Mouse (Mus musculus) monocyte, adult 5-6 weeks (primary cell): ENCODE measurements around the gene Rnf145. TPM values are rescaled to one million over a fixed set of nuclear protein-coding genes. Genes with fewer than 3 reads are reported as not detected.

Experiments used
- ATAC-seq: fragments of 153-309, 156-312 bp; replicated peaks from 2 replicates; pipeline ENCODE4 v1.8.0; 2017; ENCODE audit warnings: mild to moderate bottlenecking; ENCODE audit not compliant: low TSS enrichment, insufficient number of reproducible peaks, severe bottlenecking, poor library complexity, low FRiP score
- total RNA-seq: library from RNA; stranded (forward); fragments of 200-1000, 200-491, 200-594 nt; gene quantifications from 3 replicates; pipeline ENCODE4 v1.2.3, GENCODE M21; 2017

The Rnf145 gene
- total RNA-seq, 1 experiment from 2014 or later = 62.8 TPM

GRCm38 (mm10) chr11:44529716-44530115 lies 11.0 kb downstream of the Rnf145 start:
- no peak for ATAC-seq

- no peak for ATAC-seq
These were observed 11.6 kb downstream of the Rnf145 start for GRCm38 (mm10) chr11:44530382-44530781.

- ATAC-seq = no peak
These were observed 12.1 kb downstream of the Rnf145 start for GRCm38 (mm10) chr11:44530867-44531266.

GRCm38 (mm10) chr11:44531617-44532016 lies 12.9 kb downstream of the Rnf145 start:
- ATAC-seq = no peak

GRCm38 (mm10) chr11:44532846-44533781 lies 14.3 kb downstream of the Rnf145 start:
- ATAC-seq = no peak

- ATAC-seq = no peak
These were observed 16.4 kb downstream of the Rnf145 start for GRCm38 (mm10) chr11:44534999-44535750.

GRCm38 (mm10) chr11:44537403-44537802 lies 18.6 kb downstream of the Rnf145 start:
- no peak for ATAC-seq

- no peak for ATAC-seq
These were observed 19.3 kb downstream of the Rnf145 start for GRCm38 (mm10) chr11:44538101-44538500.

GRCm38 (mm10) chr11:44538501-44539290 lies 19.9 kb downstream of the Rnf145 start:
- no peak; the same call in 1 of the 2 replicates for ATAC-seq

- ATAC-seq = no peak
These were observed 20.6 kb downstream of the Rnf145 start for GRCm38 (mm10) chr11:44539291-44539930.

- ATAC-seq = peak; percentile 30; the same call in 1 of the 2 replicates
These were observed 21.5 kb downstream of the Rnf145 start for GRCm38 (mm10) chr11:44540243-44540642.

GRCm38 (mm10) chr11:44541280-44541679 lies 22.5 kb downstream of the Rnf145 start:
- ATAC-seq = no peak

- no peak for ATAC-seq
These were observed 23.0 kb downstream of the Rnf145 start for GRCm38 (mm10) chr11:44541813-44542212.

- no peak for ATAC-seq
These were observed 24.8 kb downstream of the Rnf145 start for GRCm38 (mm10) chr11:44543593-44543992.

- ATAC-seq = no peak
These were observed 25.2 kb downstream of the Rnf145 start for GRCm38 (mm10) chr11:44543996-44544395.

GRCm38 (mm10) chr11:44545181-44545580 lies 26.4 kb downstream of the Rnf145 start:
- ATAC-seq = peak; percentile 66

GRCm38 (mm10) chr11:44546250-44546649 lies 27.5 kb downstream of the Rnf145 start:
- peak; percentile 45; the same call in 1 of the 2 replicates for ATAC-seq

- ATAC-seq = no peak
These were observed 29.0 kb downstream of the Rnf145 start for GRCm38 (mm10) chr11:44547651-44548196.
